Mouse (Mus musculus): ENCODE results near the gene Mettl1. TPM values are rescaled to one million over a fixed set of nuclear protein-coding genes. Genes with fewer than 3 reads are reported as not detected.

Gene Mettl1
- polyA plus RNA-seq (2012; rRNA removed), result 13.7 and 15.7 TPM in 2 replicates

DNA sequence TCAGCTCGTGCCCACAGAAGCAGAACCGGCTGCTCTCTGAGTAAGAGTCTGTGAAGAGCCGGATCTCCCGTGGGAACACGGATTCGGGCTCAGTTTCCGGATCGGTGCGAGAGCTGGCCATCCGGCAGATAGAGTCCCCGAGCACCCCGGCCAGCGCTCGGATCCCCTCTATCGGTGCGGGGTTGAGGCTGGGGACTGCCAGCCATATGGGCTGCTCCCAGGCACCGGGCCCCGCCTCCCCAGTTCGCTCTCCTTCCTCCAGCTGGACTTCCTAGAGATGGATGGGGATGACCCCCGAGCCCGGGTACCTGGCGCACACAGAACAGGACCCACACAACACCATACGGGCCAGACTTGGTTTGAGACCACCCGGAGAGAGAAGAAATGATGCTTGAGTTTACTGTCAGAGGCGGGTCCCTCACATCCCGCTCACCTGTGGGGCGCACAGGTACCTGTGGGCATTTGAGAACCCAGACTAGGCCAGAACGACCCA lies at the start of gene Mettl1, which contains the start of gene Eef1akmt3:
Mettl1 (plus strand) TSS at position 141 of the 493 bp plus-strand sequence.
Eef1akmt3 (minus strand) TSS at position 240 of the 493 bp plus-strand sequence.
- WGBS, result 2% methylated on average over 28 of the region's 28 CpGs
- DNase-seq, result peak; percentile 19

DNA sequence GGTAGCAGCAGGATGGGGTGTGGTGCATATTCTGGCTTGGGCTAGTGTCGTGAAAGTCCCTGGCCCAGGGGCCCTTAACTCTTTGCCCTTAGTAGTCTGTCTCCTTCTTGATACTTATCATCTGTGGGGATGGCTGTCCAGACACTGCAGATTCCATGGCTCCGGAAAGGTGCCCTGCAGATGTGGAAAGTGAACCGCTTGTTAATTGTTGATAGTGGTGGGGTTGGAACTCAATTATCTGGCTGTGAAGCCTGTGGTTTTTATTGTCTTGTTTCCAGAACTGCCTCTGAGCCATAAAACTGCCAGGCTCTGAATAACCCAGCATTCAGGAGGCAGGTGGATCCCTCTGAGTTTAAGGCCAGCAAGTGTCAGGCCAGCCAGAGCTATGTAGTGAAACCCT lies 49.5 kb upstream of the Mettl1 start:
- Histone ChIP-seq H3K27ac (ENCODE audit: control insufficient read depth, insufficient read depth, low read length) (no peak overlapping the region), H3K4me3 (ENCODE audit: control insufficient read depth, insufficient read depth, low read length) (no peak overlapping the region), H3K36me3 (ENCODE audit: control insufficient read depth, insufficient read depth, low read length) (peaks cover 34% of the 10 kb centered on the region), H3K4me1 (replicated peaks; ENCODE audit: control insufficient read depth, insufficient read depth, low read length) (peaks cover 18% of the 10 kb centered on the region), H3K27me3 (ENCODE audit: control insufficient read depth, insufficient read depth, low read length) (no peaks in the 10 kb centered on the region)
- TF ChIP-seq CTCF (IDR thresholded peaks at IDR 0.05; ENCODE audit: borderline replicate concordance, control insufficient read depth, extremely low read depth, insufficient read depth, low read length, poor library complexity) (no peak), POLR2A (IDR thresholded peaks at IDR 0.05; ENCODE audit: control insufficient read depth, extremely low read depth, insufficient read depth, low read length, poor library complexity) (no peak)
- DNase-seq, result no peak
- WGBS, result 90% methylated on average over 3 of the region's 3 CpGs

More for the DNA sequence above, at the start of gene Mettl1, which contains the start of gene Eef1akmt3:
- Histone ChIP-seq H3K4me1 (replicated peaks; ENCODE audit: control insufficient read depth, insufficient read depth, low read length) (peaks cover 13% of the 10 kb centered on the region), H3K27ac (ENCODE audit: control insufficient read depth, insufficient read depth, low read length) (no peak within 1 kb of the TSS), H3K4me3 (ENCODE audit: control insufficient read depth, insufficient read depth, low read length) (peak within 1 kb of the TSS; percentile 69), H3K27me3 (ENCODE audit: control insufficient read depth, insufficient read depth, low read length) (peaks cover 10% of the 10 kb centered on the region; the same call in 1 of the 2 replicates), H3K36me3 (ENCODE audit: control insufficient read depth, insufficient read depth, low read length) (no peaks in the 10 kb centered on the region)
- TF ChIP-seq CTCF (IDR thresholded peaks at IDR 0.05; ENCODE audit: borderline replicate concordance, control insufficient read depth, extremely low read depth, insufficient read depth, low read length, poor library complexity) (peak; percentile 3; the same call in 1 of the 2 replicates), POLR2A (IDR thresholded peaks at IDR 0.05; ENCODE audit: control insufficient read depth, extremely low read depth, insufficient read depth, low read length, poor library complexity) (0 out of 2 replicates have a peak, but pooled peaks have one; percentile 22)

DNA sequence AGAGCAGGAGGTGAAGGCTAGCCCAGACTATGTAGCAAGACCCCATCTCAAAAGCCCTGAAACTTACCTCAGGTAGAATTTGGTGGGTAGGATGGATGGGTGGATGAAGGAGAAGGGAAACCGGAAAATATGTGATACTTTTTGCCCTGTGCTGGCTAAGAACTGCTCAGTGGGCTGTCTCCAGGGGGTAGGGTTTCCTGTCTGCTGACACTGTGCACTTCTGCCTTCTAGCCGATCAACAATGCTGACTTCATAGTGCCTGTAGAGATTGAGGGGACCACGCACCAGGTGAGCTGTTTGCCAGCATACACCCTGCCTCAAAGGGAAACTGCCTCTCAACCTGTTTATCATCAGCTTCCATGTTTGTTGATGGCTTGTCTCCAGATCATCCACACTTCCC lies 47.6 kb upstream of the Mettl1 start:
- TF ChIP-seq CTCF (IDR thresholded peaks at IDR 0.05; ENCODE audit: borderline replicate concordance, control insufficient read depth, extremely low read depth, insufficient read depth, low read length, poor library complexity) (no peak), POLR2A (IDR thresholded peaks at IDR 0.05; ENCODE audit: control insufficient read depth, extremely low read depth, insufficient read depth, low read length, poor library complexity) (no peak)
- Histone ChIP-seq H3K4me3 (ENCODE audit: control insufficient read depth, insufficient read depth, low read length) (no peak overlapping the region), H3K36me3 (ENCODE audit: control insufficient read depth, insufficient read depth, low read length) (peaks cover 48% of the 10 kb centered on the region), H3K27ac (ENCODE audit: control insufficient read depth, insufficient read depth, low read length) (no peak overlapping the region), H3K27me3 (ENCODE audit: control insufficient read depth, insufficient read depth, low read length) (no peaks in the 10 kb centered on the region), H3K4me1 (replicated peaks; ENCODE audit: control insufficient read depth, insufficient read depth, low read length) (peaks cover 4% of the 10 kb centered on the region; the same call in 1 of the 2 replicates)
- no peak for DNase-seq
- WGBS, result 91% methylated on average over 3 of the region's 3 CpGs

DNA sequence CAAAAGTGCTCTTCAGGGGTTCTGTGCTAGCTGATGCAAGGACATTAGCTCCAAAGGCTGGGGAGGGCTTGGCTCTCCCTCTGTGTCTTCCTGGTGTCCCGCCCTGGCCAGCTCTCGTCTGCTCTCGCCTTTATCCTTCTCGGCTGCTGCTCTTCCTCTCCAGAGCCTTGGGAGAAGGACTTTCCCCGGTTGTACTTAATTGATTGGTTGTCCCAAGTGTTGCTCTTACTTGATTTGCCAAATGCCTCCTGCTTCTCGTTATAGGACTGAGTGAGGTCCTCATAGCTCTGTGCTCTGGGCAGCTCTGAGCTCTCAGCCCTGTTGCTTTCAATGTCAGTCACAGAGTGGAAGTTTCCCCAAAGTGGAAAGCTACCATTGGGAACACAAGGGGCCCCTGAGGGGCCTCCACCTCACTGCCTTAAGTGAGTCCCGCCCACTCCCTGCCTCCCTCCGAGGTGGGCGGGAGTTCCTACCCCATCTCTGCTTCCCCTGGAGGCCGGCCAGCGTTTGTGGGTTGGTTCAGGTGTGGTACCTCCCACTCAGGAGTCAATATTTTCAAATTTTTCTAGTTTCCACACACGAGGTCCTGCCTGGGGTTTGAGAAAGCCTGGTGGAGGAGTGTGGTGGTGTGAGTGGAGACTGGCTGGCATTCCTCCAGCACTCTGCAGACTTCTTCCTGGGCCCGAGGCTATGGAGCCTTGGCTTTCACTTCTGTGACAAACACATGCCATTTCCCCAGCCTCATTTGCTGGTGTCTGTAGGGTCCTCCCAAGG lies 43.7 kb upstream of the Mettl1 start:
- DNase-seq, result no peak
- TF ChIP-seq POLR2A (IDR thresholded peaks at IDR 0.05; ENCODE audit: control insufficient read depth, extremely low read depth, insufficient read depth, low read length, poor library complexity) (no peak), CTCF (IDR thresholded peaks at IDR 0.05; ENCODE audit: borderline replicate concordance, control insufficient read depth, extremely low read depth, insufficient read depth, low read length, poor library complexity) (no peak)
- 73% methylated on average over 13 of the region's 13 CpGs for WGBS
- Histone ChIP-seq H3K4me1 (replicated peaks; ENCODE audit: control insufficient read depth, insufficient read depth, low read length) (no peaks in the 10 kb centered on the region), H3K27me3 (ENCODE audit: control insufficient read depth, insufficient read depth, low read length) (no peaks in the 10 kb centered on the region), H3K36me3 (ENCODE audit: control insufficient read depth, insufficient read depth, low read length) (peaks cover 45% of the 10 kb centered on the region), H3K27ac (ENCODE audit: control insufficient read depth, insufficient read depth, low read length) (no peak overlapping the region), H3K4me3 (ENCODE audit: control insufficient read depth, insufficient read depth, low read length) (no peak overlapping the region)

DNA sequence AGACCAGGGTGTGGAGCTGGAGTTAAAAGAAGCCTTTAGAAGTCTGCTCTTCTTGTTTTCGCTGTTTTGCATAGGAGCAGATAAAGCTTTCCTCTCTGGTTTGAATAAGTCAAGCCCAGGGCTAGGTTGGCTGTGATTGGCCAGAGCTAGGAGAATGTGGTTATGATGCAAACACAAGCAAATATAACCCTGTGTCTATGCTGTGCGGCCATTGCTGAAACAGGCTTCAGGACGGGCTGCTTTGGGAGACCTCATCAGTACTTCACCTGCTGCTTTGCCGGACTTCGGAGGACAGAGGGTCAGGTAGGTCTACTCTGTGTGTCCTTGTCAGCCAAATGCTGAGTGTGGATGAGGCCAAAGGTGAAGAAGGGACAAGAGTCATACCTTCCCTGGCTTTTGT lies 40.7 kb upstream of the Mettl1 start, which contains the start of gene Avil:
Avil (plus strand) TSS at position 181 of the 400 bp plus-strand sequence.
- no peaks in the 10 kb centered on the region for H3K4me1 ChIP-seq (replicated peaks; ENCODE audit: control insufficient read depth, insufficient read depth, low read length)
- no peak within 1 kb of the TSS for H3K27ac ChIP-seq (ENCODE audit: control insufficient read depth, insufficient read depth, low read length)
- H3K4me3 ChIP-seq (ENCODE audit: control insufficient read depth, insufficient read depth, low read length), result no peak within 1 kb of the TSS
- peaks cover 19% of the 10 kb centered on the region for H3K36me3 ChIP-seq (ENCODE audit: control insufficient read depth, insufficient read depth, low read length)
- no peaks in the 10 kb centered on the region for H3K27me3 ChIP-seq (ENCODE audit: control insufficient read depth, insufficient read depth, low read length)
- TF ChIP-seq POLR2A (IDR thresholded peaks at IDR 0.05; ENCODE audit: control insufficient read depth, extremely low read depth, insufficient read depth, low read length, poor library complexity) (no peak), CTCF (IDR thresholded peaks at IDR 0.05; ENCODE audit: borderline replicate concordance, control insufficient read depth, extremely low read depth, insufficient read depth, low read length, poor library complexity) (no peak)
- 95% methylated on average over 5 of the region's 5 CpGs for WGBS
- no peak for DNase-seq

DNA sequence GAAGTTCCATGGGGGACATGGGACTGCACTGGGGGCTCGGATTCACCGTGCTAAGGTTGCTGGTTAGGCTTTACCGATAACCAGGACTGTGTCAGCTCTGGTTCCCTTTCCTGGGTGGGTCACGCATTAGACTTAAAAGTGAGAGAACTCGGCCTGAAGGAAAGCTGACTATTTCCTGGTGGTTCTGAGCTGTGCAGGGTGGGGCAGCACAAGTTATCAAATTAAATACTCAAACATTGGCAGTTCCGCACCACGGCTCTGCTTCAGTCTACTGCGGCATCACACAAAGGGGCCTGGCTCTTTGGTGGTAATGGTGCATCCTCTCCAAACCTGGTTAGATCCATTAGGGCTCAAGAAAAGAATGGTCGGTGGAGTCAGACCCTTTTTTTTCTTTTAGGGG lies 39.9 kb upstream of the Mettl1 start:
- H3K4me3 ChIP-seq (ENCODE audit: control insufficient read depth, insufficient read depth, low read length), result no peak overlapping the region
- TF ChIP-seq CTCF (IDR thresholded peaks at IDR 0.05; ENCODE audit: borderline replicate concordance, control insufficient read depth, extremely low read depth, insufficient read depth, low read length, poor library complexity) (no peak), POLR2A (IDR thresholded peaks at IDR 0.05; ENCODE audit: control insufficient read depth, extremely low read depth, insufficient read depth, low read length, poor library complexity) (no peak)

More for the DNA sequence above, 39.9 kb upstream of the Mettl1 start:
- H3K4me1 ChIP-seq (replicated peaks; ENCODE audit: control insufficient read depth, insufficient read depth, low read length), result no peaks in the 10 kb centered on the region
- DNase-seq, result no peak
- no peaks in the 10 kb centered on the region for H3K27me3 ChIP-seq (ENCODE audit: control insufficient read depth, insufficient read depth, low read length)
- H3K36me3 ChIP-seq (ENCODE audit: control insufficient read depth, insufficient read depth, low read length), result peaks cover 13% of the 10 kb centered on the region
- H3K27ac ChIP-seq (ENCODE audit: control insufficient read depth, insufficient read depth, low read length), result no peak overlapping the region
- WGBS, result 78% methylated on average over 9 of the region's 9 CpGs
